Mouse (Mus musculus): ENCODE results near the gene Plcl1.
"Not testable (repeated sequence)": the region's sequence is repeated elsewhere in the genome, so short reads cannot be mapped to it uniquely, and the experiment has no call there.

Gene Plcl1

DNA sequence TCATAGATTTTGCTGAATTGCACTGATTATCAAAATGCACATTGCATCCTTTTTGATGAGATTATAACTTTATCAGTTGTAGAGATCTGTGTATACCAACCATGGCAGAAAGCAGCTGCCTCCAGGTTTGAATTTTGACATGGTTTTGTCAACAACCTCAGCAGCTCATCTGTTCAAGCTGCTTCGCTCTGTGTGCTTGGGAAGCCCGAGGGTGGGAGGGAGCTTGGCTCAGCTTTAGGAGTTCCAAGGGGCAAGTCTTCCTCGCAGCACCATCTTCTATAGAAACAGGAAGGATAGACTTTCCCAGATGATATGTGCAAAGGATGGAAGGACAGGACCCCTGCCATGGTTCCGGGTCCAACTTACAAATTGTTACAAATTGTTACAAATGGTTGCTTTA lies 32.9 kb downstream of the Plcl1 start:
- no peak for DNase-seq (ENCODE audit: low read depth)

DNA sequence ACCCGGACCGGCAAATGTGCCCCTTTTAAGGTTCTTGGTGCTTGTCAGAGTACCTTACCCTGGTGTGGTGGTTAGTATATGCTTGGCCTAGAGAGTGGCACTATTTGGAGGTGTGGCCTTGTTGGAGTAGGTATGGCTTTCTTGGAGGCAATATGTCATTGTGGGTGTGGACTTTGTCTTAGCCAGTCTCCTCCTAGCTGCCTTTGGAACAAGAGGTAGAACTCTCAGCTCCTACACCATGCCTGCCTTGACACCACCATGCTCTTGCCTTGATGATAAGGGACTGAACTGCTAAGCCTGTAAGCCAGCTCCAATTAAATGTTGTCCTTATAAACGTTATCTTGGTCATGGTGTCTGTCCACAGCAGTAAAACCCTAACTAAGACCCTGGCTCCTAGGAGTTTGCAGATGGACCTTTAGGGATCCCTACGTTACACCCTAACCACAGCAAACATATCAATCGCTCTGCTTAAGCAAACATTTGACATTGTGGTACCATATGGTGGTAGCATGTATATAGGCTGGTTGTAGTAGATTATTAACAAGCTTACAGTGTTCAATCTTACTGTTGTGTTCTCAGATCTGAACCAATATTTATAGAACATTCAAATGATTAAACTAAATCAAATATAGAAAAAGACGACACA lies 39.4 kb downstream of the Plcl1 start:
- no peak for DNase-seq (ENCODE audit: low read depth)

DNA sequence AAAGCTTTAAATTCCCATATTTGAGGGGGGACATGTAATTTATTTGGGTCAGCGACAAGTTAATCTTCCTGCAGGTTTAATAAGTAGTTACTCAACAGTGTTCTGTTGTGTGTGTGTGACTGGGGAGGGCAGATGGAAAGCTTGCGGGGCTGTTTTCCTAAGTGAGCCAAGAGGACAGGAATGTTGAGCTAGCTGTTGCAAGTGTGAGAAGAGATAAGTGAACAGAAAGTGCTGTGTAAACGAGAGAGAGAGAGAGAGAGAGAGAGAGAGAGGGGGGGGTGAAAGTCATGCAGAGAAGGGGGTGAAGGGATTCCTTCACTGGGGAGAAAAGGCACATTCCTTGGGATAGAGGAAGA lies 39.9 kb downstream of the Plcl1 start:
- DNase-seq (ENCODE audit: low read depth), result no peak

DNA sequence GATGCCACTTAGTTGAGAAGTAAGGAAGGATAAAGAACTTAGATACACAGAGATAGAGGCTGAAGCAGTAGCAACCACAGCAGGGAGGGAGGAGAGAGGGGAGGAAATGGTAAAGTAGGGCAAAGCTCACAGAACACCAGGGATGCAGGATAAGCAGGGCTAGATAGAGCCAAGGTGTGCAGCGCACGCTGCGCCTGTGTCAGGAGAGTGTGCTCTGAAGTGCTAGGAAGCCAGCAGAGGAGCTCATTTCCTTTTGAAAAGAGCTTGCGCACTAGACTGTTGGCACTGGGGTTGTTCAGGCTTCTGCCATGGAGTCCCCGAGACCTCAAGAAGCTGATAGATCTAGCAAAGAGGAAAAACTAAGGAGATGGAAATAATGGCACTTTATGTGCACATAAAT lies 40.6 kb downstream of the Plcl1 start:
- no peak for DNase-seq (ENCODE audit: low read depth)

DNA sequence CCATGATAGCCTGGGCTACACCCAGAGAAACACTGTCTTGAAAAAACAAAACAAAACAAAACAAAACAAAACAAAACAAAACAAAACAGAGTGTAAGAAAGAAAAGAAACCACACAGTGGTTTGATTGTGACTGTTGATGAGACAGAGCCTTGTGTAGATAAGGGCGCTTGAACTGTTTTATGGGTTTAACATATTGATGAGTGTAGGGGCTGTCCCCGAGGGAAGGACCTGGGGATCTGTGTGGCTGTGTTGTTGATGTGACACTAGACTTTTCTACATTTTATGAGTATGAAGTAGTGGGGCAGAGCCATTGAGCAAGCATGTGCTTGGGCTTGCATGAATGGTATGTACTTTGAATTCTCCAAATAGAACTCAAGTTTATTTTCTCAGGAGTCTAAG lies 41.2 kb downstream of the Plcl1 start:
- DNase-seq (ENCODE audit: low read depth), result no peak

DNA sequence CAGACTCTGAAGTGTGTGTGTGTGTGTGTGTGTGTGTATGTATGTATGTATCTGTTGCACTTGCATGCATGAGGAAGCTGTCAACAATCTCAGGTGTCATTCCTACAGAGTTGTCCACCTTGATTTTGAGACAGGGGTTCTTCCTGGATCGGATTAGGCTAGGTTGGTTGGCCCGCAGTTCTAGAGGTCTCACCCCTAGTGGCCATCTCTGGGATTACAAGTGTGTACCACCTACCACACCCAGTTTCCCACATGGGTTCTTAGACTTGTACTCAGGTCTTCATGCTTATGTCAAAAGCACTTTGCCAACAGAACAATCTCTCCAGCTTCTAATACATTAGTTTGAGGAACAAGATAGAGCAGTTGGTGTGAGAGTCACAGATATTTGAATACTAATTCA lies 41.9 kb downstream of the Plcl1 start:
- no peak for DNase-seq (ENCODE audit: low read depth)

DNA sequence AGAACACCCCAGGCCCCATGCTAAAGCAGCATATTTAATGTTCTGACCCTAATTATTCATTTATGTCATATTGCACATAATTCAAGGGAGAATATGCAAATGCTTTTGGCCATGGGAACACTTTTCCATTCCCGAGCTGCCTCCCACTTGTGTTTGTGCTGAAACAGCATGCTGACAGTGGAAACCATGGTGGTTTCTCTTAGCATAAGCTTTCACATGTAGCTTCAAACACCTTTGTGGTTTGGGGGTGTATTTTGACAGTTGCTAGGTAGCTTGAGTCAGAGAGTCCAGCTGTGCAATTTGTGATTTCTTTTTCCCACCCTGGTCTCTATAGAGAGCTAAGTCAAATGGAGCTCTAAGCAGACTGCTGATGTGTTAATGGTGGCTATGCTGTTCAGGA lies 42.4 kb downstream of the Plcl1 start:
- no peak for DNase-seq (ENCODE audit: low read depth)

DNA sequence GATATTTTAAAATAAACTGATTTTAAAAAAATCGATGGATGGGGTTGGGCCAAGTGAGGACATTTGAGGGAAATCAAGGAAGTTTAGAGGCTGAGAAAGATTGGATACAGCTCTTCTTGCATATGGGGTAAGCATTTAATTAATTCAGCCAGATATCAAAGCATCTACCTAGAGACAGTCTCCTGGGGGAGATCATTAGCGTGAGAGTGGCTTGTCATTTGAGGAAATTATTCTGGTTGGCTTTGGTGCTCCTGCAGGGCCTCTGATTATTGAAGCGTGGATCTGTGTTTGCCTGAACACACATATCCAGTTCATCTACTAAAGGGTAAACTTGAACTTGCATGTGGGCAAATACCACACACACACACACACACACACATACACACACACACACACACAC lies 44.1 kb downstream of the Plcl1 start:
- DNase-seq (ENCODE audit: low read depth), result no peak

DNA sequence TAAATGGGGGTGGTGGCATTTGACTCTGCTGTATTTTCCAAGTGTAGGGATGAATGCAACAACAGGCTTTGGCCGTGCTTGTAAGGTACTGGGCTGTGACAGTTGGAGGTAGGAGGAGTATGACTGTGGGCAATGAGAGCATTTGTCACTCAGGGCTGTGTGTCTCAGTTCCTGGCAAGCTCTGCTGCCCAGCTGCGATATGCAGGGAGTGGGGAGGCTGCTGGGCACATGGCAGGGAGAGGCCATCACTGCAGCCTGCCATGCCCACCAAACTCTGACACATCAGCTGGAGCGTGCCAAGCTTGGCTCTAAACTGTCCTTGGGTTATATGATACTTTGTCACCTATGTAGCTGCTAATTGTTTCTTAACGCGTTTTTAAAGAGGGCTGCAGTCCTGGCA lies 48.4 kb downstream of the Plcl1 start:
- DNase-seq (ENCODE audit: low read depth), result no peak

DNA sequence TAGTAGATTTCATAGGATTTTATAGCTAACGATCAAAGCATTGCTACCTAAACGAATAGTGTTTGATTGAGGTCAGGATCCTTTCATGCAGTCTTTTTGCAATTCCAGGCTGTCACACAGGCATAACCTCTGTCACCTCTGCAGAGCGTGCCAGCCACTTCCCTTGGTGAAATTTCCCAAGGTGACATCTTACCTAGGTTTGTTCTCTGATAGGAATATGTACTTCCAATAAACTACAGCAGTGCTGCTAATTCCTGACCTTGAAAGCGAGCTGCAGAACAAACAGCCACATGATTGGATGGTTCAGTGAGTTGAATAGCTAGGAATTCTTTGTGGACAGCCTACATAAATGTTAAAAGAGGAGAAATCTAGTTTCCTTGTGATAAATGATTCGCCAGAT lies 56.6 kb downstream of the Plcl1 start:
- DNase-seq (ENCODE audit: low read depth), result no peak

DNA sequence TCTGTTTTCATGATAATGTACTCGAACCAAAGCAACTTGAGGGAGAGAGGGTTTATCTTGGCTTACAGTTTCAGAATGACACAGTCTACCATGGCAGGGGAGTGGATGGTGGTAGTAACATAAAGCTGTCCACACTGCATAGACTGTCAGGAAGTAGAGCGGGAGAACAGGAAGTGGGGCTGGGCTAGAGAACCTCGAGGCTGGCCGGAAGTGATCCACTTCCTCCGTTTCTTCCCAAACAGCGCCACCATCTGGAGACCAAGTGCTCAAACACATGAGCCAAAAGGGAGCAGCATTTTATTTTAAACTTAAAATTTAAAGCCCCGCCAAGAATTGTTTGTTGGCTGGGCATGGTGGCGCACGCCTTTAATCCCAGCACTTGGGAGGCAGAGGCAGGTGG lies 68.0 kb downstream of the Plcl1 start:
- DNase-seq (ENCODE audit: low read depth), result no peak

DNA sequence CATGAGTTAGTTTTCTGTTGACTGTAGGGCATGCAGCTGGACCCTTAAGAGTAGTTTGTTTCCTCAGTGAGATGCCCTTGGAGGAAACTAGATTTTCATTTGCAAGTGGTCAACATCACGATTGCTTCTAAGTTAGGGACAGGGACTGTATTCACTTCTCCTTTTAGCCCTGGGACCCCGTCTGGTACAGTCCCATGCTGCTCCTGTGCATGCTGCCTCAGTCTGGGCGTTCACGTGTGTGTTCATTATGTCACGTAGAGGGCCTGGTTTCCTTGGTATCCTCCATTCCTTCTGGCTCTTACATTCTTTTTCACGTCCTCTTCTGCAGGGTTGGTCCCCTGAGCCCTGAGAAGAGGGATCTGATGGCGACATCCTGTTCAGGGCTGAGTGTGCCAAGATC lies 69.3 kb downstream of the Plcl1 start:
- DNase-seq (ENCODE audit: low read depth), result no peak

DNA sequence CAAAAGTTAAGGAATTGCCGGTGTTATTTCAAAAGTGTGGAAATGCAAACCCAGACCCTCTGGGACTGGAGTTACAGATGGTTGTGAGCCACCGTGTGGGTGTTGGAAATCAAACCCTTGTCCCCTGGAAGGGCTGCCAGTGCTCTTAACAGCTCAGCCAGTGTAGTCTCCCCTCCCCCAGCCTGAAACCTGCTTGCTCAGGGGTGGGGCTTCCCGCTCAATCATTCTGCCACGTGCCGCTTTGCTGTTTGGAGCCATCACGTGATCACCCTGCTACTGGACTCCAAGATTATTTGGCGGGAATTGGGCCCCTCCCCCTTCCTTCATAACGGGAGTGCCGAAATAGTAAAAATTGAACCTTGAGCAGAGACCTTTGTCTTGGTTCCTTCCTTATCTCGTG lies 81.7 kb downstream of the Plcl1 start:
- not testable (repeated sequence) for DNase-seq (ENCODE audit: low read depth)

DNA sequence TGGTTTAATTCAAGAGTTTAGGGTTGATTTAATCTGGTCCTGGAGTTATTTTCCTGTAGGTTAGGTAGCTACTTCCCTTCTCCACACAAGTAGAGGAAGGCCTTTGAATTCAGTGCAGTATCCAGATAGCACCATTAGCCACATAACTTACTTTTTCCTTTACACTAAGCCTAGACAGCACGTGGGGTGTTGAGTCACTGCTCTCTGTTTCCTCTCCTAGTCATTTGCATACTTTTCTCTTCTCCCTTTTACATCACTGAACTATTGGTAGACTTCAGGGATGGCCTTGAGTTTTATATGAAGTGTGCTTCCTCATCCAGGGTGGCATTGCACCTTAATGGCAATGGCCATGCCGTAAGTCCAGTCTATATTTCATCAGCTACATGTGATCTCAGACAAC lies 82.5 kb downstream of the Plcl1 start:
- no peak for DNase-seq (ENCODE audit: low read depth)

DNA sequence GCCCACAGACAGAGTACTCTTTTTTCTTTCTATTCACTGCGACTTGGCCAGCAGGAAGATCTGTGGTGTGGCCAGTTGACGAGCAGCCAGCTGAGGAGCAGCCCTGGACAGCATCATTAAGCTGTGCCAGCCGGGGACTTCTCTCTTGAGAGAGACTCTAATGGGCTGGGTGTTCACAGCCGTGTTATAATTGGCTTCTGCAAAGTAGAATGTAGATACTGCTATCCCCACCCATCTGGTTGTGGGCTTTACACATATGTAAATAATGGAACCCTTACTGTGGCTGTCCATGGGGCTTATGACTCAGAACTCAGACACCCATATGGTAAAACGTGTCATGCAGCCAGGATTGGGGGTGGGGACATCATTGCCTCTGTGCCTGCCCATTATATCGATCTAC lies 83.6 kb downstream of the Plcl1 start:
- no peak for DNase-seq (ENCODE audit: low read depth)

DNA sequence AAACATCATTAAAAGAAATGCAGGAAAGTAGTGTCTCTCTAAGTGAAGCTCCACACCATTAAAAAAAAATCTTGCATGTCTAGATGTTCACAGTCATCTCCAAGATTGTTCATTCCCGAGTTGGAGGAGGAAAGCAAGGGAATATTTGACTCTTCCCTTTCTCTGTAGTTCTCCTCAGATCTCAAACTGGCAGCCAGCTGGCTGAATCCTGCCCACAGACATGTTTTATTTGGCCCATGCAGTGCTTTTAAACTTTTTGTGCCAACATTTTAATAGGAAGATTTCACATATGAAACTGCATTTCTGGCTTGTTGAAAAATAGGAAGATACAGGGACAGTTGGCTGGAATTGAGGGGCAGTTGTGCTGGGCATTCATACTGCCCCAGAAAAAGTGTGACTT lies 94.2 kb downstream of the Plcl1 start:
- peak; percentile 46 for DNase-seq (ENCODE audit: low read depth)

DNA sequence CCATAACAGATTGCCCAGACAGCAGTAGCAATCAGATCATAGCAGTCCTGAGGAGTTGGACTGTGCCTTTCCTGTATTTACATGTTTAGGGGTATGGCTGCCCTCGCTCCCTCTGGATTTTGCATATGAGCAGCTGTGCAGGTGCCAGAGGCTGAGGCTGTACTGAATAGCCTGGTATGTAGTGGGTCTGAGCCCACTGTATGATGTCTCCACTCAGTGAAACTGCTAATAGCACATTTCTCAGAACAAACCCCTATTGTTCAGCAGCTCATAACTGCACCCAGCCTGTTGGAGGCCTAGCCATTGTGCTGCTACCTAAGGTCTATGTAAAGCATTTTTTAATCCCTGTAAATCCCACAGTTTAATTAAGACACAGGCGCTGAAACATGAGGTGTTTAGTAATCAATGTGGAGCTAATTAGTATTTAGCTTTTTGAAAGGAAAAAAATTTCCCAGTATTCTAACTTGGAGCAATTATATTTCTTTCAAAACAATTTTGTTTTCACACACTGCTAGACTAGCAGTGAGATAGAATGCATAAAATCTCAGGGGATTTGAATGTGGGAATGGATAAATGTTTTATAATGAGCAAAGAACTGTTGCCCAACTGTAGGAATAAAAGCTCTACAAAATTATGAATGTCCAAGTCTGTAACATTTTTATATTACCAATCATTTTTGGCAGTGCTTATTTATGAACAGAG lies 95.4 kb downstream of the Plcl1 start:
- peak; percentile 21 for DNase-seq (ENCODE audit: low read depth)

DNA sequence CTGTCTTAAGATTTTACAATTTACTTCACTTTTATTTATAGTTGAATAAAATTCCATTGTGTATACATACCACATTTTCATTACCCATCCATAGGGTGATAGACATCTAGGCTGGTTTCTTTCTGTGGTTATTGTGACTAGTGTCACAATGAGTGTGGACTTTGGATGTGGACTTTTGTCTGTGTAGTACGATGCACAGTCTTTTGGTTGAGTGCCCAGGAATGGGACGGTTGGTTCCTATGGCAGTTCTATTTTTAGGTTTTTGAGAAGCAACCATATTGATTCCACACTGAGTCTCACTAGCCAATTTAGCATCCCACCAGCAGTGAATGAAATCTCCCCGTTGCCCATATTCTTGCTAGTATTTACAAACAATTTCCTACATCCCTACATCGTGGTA lies 100.1 kb downstream of the Plcl1 start:
- no peak for DNase-seq (ENCODE audit: low read depth)

DNA sequence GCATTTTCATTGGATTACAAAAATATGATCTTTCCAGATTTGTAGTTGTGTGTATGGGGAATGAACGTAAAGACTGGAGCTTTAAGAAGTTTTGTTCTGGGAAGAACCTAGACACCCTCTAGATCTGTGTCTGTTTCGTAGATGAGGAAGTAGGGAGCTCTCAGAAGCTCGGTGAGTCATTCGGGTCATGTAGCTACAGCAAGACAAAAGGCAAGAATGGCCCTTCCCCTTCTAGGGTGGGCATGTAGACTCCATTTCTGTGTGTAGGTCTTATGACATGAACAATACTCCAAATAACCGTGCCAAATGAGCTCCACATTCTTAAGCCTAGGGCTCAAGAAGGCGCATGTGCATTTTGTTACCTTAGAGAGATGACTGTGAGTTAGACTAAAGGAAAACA lies 101.3 kb downstream of the Plcl1 start:
- DNase-seq (ENCODE audit: low read depth), result no peak

DNA sequence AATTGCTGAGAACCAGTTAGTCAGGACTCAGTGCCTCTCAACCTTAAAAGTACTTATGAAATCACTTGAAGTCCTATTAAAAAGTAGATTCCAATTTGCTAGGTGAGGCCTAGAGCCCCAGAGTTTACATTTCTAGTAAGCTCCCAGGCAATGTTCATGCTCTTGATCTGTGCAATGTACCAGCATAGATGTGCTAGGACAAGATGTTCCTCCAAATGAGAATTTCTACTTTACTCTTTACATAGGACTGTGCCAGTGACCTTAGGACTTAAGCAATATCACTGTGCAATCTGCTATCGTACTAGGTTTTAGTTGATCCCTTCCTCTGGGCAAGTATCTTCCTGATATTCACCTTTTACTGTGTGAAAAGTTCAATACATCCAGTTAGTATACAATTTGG lies 103.9 kb downstream of the Plcl1 start:
- no peak for DNase-seq (ENCODE audit: low read depth)

DNA sequence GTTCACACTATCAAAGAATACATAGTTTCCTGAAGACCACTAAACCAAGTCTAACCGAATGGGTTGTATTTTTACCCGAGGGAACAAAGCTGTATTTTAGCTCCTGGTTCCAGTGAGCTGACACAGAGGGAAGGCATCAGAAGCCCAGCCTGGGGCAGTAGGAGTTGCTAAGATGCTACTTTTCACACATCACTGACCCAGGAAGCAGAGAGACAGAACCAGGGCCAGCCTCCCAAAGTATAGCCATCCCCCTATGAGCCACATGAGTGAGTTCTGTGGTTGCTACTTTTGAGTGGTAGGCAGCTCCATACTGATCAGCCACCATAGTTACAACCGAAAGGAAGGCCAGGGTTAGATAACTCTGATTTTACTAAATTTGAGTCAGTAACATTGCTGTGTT lies 106.4 kb downstream of the Plcl1 start:
- DNase-seq (ENCODE audit: low read depth), result no peak

DNA sequence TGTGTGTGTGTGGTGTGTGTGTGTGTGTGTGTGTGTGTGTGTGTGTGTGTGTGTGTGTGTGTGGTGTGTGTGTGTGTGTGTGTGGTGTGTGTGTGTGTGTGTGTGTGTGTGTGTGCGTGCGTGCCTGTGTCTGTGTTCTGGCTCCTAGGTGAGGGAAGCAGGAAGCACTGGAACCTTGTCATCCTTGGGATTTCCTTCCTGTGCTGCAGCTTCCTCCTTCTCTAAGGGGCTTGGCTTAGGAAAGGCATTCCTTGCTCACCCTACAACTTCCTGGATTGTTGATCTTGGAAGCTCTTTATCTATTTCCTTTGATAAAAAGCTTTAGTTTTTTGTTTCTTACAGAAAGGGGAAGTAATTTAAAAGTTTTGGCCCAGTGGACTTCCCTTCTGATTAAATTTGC lies 107.1 kb downstream of the Plcl1 start:
- DNase-seq (ENCODE audit: low read depth), result not testable (repeated sequence)

DNA sequence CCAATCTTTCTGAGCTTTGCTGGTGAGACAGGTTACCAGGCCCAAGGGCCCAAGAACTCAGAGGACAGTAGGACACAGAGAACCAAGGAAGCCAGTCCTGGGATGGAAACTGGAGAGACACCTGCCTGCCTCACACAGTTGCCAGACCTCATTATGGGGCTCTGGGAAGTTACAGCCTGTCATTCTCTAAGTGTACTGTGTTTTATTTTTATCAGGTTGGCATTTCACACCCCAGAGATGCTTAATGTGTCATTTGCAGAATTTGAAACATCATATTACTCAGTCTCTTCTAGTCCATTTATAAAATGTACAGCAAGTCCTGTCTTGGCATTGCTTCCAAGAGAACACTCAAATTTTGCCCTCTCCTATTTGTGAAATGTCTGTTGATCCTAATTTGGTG lies 111.5 kb downstream of the Plcl1 start:
- no peak for DNase-seq (ENCODE audit: low read depth)

DNA sequence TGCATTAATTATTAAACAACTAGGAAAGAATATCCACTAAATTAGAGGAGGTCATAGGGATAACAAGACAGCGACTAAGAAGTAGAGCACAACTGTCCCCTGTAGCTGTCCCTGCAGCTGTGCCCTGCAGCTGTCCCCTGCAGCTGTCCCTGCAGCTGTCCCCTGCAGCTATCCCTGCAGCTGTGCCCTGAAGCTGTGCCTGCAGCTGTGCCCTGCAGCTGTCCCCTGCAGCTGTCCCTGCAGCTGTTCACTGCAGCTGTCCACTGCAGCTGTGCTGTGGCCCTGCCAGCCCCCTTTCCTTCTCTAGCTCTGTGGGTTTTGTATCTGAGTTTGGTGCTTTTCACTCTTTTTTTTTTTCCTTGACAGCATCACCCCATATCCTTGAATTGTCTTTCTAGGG lies 118.2 kb downstream of the Plcl1 start:
- DNase-seq (ENCODE audit: low read depth), result no peak

Measured in fibroblast of lung, adult 2 months (primary cell).